Mouse (Mus musculus) forebrain, embryonic 14.5 days (tissue): ENCODE measurements around the gene Lrmda. TPM values are rescaled to one million over a fixed set of nuclear protein-coding genes. Genes with fewer than 3 reads are reported as not detected.

Source experiments
- ATAC-seq: fragments of 200-750 bp; cut with Nextera tagmentation; 2 replicates; pipeline ENCODE4 v1.8.0; 2017; ENCODE audit warnings: mild to moderate bottlenecking, moderate library complexity
- DNase-seq: peaks from one replicate; pipeline ENCODE4 v3.0.0-alpha.2; 2015; ENCODE audit warnings: low spot score
- H3K27ac ChIP-seq: fragments of 300-500 bp; sonication (generic); 2 replicates; pipeline ENCODE4 v1.5.1; 2014; ENCODE audit warnings: low read depth, mild to moderate bottlenecking, control low read depth, low read length, moderate library complexity
- H3K27me3 ChIP-seq: fragments of 300-500 bp; sonication (generic); replicated peaks from 2 replicates; pipeline ENCODE4 v1.6.1; 2014; ENCODE audit warnings: low read length, control low read depth, mixed read lengths; ENCODE audit not compliant: control insufficient read depth, insufficient read depth
- H3K36me3 ChIP-seq: fragments of 300-500 bp; sonication (generic); 2 replicates; pipeline ENCODE4 v1.6.1; 2014; ENCODE audit warnings: low read length, control low read depth; ENCODE audit not compliant: control insufficient read depth, insufficient read depth
- H3K4me1 ChIP-seq: fragments of 300-500 bp; sonication (generic); 2 replicates; pipeline ENCODE4 v1.6.1; 2014; ENCODE audit warnings: antibody characterized with exemption, low read length, control low read depth; ENCODE audit not compliant: control insufficient read depth, insufficient read depth
- H3K4me2 ChIP-seq: fragments of 300-500 bp; sonication (generic); 2 replicates; pipeline ENCODE4 v1.6.1; 2014; ENCODE audit warnings: mild to moderate bottlenecking, control low read depth, low read length
- H3K4me3 ChIP-seq: fragments of 300-500 bp; sonication (generic); 2 replicates; pipeline ENCODE4 v1.5.1; 2014; ENCODE audit warnings: low read depth, low read length, control low read depth
- H3K9ac ChIP-seq: fragments of 300-500 bp; sonication (generic); 2 replicates; pipeline ENCODE4 v1.6.1; 2014; ENCODE audit warnings: mild to moderate bottlenecking, low read length, control low read depth, moderate library complexity
- H3K9me3 ChIP-seq: fragments of 300-500 bp; sonication (generic); replicated peaks from 2 replicates; pipeline ENCODE4 v1.6.1; 2016; ENCODE audit warnings: low read length, control low read depth, mixed read lengths; ENCODE audit not compliant: control insufficient read depth
- WGBS: fragments of 180-500 bp; shearing (Covaris S2); extraction: QIAGEN DNeasy Blood & Tissue Kit; methylation state at CpG from one replicate; pipeline ENCODE4 v1.1.7; 2014; 5-methylcytosine and 5-hydroxymethylcytosine counted together
- polyA plus RNA-seq: library from polyadenylated mRNA; unstranded; fragments of >200 nt; fragmentation: Nextera tagmentation; extraction: Ambion mirVana; gene quantifications from 2 replicates; pipeline ENCODE4 v1.2.1, GENCODE M21; 2014

The Lrmda gene
- polyA plus RNA-seq, 1 experiment from 2014 or later: not detected

DNA sequence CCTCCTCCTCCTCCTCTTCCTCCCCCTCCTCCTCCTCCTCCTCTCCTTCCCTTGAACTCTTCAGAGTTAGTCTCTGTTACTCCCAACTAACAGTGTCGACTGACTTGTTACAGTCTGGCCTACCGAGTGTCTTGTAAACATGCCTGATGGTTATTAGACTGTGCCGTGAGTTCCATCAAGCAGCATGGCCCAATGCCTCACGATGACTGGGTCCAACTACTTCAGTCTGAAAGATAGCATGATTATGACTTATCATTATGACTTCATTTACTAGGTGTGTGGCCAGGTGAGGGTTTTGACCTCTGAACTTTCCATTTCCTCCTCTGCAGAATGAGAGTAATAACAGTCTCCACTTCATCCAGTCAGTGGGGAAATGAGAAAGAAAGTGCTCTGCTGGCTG is 15.9 kb upstream of the Lrmda start:
- Histone ChIP-seq H3K36me3 (no peaks in the 10 kb centered on the region), H3K9ac (no peak overlapping the region), H3K27ac (no peak overlapping the region), H3K27me3 (peaks cover 24% of the 10 kb centered on the region; the same call in 1 of the 2 replicates), H3K4me1 (no peaks in the 10 kb centered on the region), H3K9me3 (no peaks in the 10 kb centered on the region), H3K4me3 (no peak overlapping the region), H3K4me2 (no peak overlapping the region)
- DNase-seq (no peak), ATAC-seq (no peak)
- WGBS: 92% methylated on average over 4 of the region's 4 CpGs

DNA sequence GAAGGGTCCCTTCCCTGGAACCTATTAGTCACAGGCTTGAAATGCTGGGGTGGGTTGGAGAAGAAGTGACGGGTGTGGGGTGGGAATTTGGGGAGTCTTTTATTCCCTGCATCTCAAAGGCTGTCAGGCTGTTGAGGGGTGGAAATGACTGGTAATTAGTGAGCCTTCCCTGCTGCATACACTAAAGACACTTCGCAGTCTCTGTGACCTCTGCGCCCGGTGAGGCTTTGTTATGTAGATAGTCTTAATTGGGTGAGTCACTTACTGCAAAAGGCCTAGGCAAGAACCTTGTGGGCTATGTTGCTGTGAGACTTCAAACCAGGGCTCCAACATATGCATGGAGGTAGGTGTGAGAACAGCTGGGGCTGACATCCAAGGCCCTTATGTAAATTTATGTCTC is 14.6 kb upstream of the Lrmda start:
- no peak overlapping the region for H3K4me2 ChIP-seq
- DNase-seq: peak; percentile 67
- H3K27ac ChIP-seq: no peak overlapping the region
- no peaks in the 10 kb centered on the region for H3K4me1 ChIP-seq
- no peak overlapping the region for H3K4me3 ChIP-seq
- ATAC-seq: peak; percentile 77
- H3K9ac ChIP-seq: no peak overlapping the region
- 4% methylated on average over 4 of the region's 4 CpGs for WGBS
- no peaks in the 10 kb centered on the region for H3K9me3 ChIP-seq
- H3K36me3 ChIP-seq: no peaks in the 10 kb centered on the region
- H3K27me3 ChIP-seq: peaks cover 20% of the 10 kb centered on the region; the same call in 1 of the 2 replicates

DNA sequence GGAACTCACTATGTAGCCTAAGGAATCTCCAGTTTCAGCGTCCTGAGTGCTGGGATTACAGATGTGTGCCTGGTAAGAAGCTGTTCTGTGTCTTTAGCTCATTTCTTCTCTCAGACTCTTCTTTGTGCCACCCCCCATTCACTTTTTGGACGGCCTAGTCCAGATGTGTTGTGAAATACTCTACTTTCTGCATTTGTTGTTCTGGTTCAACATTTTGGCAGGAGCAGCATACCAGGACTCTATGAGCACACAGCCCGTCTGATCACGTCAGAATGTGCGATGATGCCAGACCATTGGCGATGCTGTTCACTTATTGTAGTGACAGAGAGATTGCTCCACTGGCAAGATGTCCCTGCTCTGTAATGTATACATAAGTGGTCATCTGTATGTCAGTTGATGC is 12.5 kb upstream of the Lrmda start:
- no peak overlapping the region for H3K9ac ChIP-seq
- WGBS: 86% methylated on average over 6 of the region's 6 CpGs
- no peak overlapping the region for H3K27ac ChIP-seq
- no peak overlapping the region for H3K4me3 ChIP-seq
- no peak for DNase-seq
- no peaks in the 10 kb centered on the region for H3K9me3 ChIP-seq
- H3K4me2 ChIP-seq: no peak overlapping the region
- ATAC-seq: no peak
- H3K4me1 ChIP-seq: no peaks in the 10 kb centered on the region
- H3K36me3 ChIP-seq: no peaks in the 10 kb centered on the region
- H3K27me3 ChIP-seq: peaks cover 26% of the 10 kb centered on the region; the same call in 1 of the 2 replicates

DNA sequence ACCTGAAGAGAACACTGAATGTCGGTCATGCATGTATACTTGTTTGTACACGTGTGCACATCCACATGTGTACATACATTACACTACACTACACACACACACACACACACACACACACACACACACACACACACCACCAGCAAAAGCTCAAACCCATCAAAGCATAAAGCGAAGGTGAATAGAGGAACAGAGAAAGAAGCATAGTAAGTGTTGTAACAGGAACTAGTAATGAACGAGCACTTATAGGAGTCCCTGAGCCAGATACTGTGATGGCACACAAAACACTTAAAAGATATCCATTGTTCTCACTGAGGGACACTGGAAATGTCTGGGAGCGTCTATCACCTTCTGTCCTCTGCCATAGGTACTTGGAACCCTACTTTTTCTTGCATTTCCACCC is 5.2 kb upstream of the Lrmda start:
- DNase-seq (no peak), ATAC-seq (no peak)
- Histone ChIP-seq H3K4me1 (peaks cover under 1% of the 10 kb centered on the region; the same call in 1 of the 2 replicates), H3K27ac (no peak overlapping the region), H3K4me3 (no peak overlapping the region), H3K36me3 (no peaks in the 10 kb centered on the region), H3K27me3 (peaks cover 27% of the 10 kb centered on the region), H3K9ac (no peak overlapping the region), H3K9me3 (no peaks in the 10 kb centered on the region), H3K4me2 (no peak overlapping the region)
- WGBS: 87% methylated on average over 5 of the region's 5 CpGs

DNA sequence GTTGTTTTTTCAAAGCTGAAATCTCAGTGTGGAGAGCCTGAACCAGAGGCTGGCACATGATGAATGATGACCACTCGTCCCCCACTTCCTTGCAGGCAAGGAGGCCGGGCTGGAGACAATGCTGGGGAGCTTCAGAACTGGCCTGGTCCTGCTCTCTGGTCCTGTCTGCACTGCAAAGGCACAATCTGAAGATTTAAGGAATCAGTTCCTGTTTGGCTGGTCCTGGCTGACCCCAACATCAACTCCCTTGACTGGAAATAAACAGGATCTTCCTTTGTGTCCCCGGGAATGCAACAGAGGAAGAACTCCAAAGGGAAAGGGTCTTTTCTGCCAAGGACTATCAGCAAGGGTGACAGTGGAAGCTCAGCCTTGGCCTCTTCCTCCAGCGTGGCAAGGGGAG is 4.7 kb upstream of the Lrmda start:
- no peak overlapping the region for H3K4me2 ChIP-seq
- no peak for DNase-seq
- peaks cover 5% of the 10 kb centered on the region for H3K4me1 ChIP-seq
- H3K36me3 ChIP-seq: no peaks in the 10 kb centered on the region
- no peaks in the 10 kb centered on the region for H3K9me3 ChIP-seq
- H3K27me3 ChIP-seq: peaks cover 31% of the 10 kb centered on the region
- no peak overlapping the region for H3K4me3 ChIP-seq
- no peak overlapping the region for H3K9ac ChIP-seq
- WGBS: 81% methylated on average over 4 of the region's 4 CpGs
- no peak overlapping the region for H3K27ac ChIP-seq
- no peak for ATAC-seq

DNA sequence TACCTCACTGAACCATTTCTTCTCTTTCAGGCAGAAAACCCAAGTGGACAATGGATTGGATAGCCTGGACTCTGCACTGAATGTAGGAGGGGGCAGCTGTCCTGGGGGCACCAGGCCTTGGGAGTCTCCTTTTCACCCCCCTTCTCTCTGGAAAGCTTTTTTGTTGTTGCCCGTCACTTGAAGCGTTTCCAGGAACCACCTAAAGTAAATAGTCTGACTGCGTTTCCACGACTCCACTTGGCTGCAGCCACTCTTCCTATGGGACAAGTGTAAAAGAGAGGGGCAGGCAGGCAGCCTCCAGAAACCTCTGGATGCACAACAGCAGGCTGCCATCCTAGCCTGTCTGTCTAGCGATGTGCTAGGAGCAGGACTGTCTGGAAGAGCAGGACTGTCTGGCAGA is 2.5 kb upstream of the Lrmda start:
- DNase-seq (no peak), ATAC-seq (no peak)
- 74% methylated on average over 5 of the region's 5 CpGs for WGBS
- Histone ChIP-seq H3K4me2 (no peak overlapping the region), H3K9ac (no peak overlapping the region), H3K4me3 (no peak overlapping the region), H3K27ac (no peak overlapping the region), H3K27me3 (peaks cover 31% of the 10 kb centered on the region), H3K36me3 (no peaks in the 10 kb centered on the region), H3K9me3 (no peaks in the 10 kb centered on the region), H3K4me1 (peaks cover 5% of the 10 kb centered on the region)

DNA sequence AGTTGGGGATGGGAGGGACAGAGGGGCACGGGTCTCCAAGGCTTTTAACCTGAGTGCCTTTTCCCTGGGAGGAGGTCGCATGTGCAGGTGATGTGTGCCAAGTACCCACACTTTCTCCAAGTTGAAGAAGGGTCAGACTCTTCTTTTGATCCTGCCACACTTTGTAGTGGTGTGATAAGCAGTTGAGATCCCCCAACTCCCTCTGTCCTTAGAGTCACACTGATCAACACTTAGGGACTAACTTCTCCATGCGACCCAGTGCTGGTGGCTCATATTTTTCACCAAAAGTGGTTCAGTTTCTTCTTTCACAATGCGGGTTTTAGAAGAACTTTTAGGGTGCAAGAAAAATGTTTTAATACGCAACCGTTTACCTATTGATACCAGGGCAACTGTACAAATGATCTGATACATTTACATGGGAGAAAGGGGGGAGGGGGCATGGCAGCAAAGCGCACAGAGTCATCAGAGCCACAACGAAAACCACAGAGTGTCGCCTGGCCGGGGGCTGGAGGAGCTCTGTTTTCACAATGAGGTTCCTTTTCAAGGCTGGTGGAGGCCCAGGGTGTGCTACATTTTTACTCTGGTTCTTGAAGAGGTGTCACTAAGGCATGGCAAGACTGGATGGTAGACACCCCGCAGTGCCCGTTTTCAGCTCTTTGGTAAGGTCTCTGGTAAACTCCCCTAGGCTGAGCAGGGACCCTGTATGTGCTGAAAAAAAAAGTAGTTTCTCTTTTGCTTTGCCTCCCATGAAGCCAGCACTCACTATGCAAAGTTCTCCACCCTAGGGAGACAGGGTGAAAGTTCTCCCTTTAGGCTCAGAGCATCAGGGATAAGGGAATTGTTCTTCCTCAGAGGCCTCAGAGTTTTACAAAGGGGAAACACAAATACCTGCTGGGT is 685 bp downstream of the Lrmda start:
- Histone ChIP-seq H3K27ac (no peak overlapping the region), H3K4me1 (peaks cover 5% of the 10 kb centered on the region), H3K9ac (no peak overlapping the region), H3K27me3 (peaks cover 31% of the 10 kb centered on the region), H3K9me3 (no peaks in the 10 kb centered on the region), H3K36me3 (no peaks in the 10 kb centered on the region), H3K4me2 (peak overlapping the region; percentile 46), H3K4me3 (peak overlapping the region; percentile 17)
- 38% methylated on average over 12 of the region's 12 CpGs for WGBS
- DNase-seq (no peak), ATAC-seq (no peak)

DNA sequence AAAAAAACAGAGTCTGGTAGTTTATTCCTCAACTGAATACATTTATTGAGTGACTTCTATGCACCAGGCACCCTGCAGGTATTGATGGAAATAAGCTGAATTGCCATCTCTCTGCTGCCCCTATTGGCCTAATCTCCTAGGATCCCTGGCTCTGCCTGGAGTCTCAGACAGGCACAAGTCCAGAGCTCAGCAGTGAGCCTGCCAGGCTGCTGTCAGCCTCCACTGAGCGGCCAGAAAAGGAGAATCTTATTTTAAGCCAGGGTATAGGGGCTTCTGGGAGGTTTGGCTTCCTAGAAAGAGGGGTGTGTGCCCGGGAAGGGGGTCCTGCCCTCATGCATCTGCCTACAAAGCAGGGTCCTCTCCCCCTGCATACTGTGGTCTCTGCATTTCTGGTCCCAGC is 1.4 kb downstream of the Lrmda start:
- Histone ChIP-seq H3K36me3 (no peaks in the 10 kb centered on the region), H3K4me2 (no peak overlapping the region), H3K27me3 (peaks cover 28% of the 10 kb centered on the region), H3K4me1 (peaks cover 5% of the 10 kb centered on the region), H3K9me3 (no peaks in the 10 kb centered on the region), H3K4me3 (no peak overlapping the region), H3K27ac (no peak overlapping the region), H3K9ac (no peak overlapping the region)
- ATAC-seq: no peak
- WGBS: 4% methylated on average over 2 of the region's 2 CpGs
- peak; percentile 74 for DNase-seq

DNA sequence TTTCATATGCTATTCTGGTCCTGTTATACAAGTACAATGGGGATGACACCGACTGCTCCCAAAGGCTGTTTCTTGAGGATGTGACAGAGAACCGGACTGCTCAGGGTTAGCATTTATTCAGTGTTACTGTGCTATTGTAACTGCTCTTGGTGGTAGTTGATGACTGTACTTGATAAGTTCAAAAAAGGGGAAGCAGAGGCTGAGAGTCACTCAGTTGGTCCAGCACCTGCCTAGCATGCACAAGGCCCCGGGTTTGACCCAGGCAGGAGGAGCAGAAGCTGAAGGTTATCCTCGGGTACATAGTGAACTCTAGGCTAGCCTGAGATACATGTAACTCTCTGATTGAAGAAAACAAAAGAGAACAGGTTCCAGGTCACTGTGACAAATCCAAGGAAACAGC is 4.0 kb downstream of the Lrmda start:
- no peak for DNase-seq
- no peaks in the 10 kb centered on the region for H3K36me3 ChIP-seq
- H3K27me3 ChIP-seq: peaks cover 18% of the 10 kb centered on the region
- H3K4me2 ChIP-seq: no peak overlapping the region
- H3K9ac ChIP-seq: no peak overlapping the region
- no peak overlapping the region for H3K27ac ChIP-seq
- no peak for ATAC-seq
- WGBS: 77% methylated on average over 4 of the region's 4 CpGs
- H3K9me3 ChIP-seq: no peaks in the 10 kb centered on the region
- H3K4me3 ChIP-seq: no peak overlapping the region
- peaks cover 5% of the 10 kb centered on the region for H3K4me1 ChIP-seq
